Mouse (Mus musculus) CH12.LX (cell line): Measurements from ENCODE around the gene Casp9. TPM values are rescaled to one million over a fixed set of nuclear protein-coding genes. Genes with fewer than 3 reads are reported as not detected.

Source experiments
- DNase-seq: peaks from one replicate; pipeline ENCODE4 v3.0.0-alpha.2; 2013; ENCODE audit errors: extremely low read depth
- H3K27ac ChIP-seq: 2 replicates; pipeline ENCODE4 v1.5.1; 2012; ENCODE audit warnings: low read depth, mild to moderate bottlenecking, control low read depth, moderate library complexity; ENCODE audit not compliant: insufficient read depth
- H3K27me3 ChIP-seq: replicated peaks from 2 replicates; pipeline ENCODE3; 2012; ENCODE audit warnings: inconsistent platforms
- H3K36me3 ChIP-seq, 2 experiments: replicated peaks in 1 of 2; 2 replicates each; pipeline versions ENCODE3 to v1.6.1; 2012; ENCODE audit warnings: inconsistent platforms in 1 of 2, low read length in 1 of 2, mild to moderate bottlenecking in 1 of 2, mixed read lengths in 1 of 2, moderate library complexity in 1 of 2; ENCODE audit not compliant: control insufficient read depth in 1 of 2, insufficient read depth in 1 of 2
- H3K4me1 ChIP-seq, 2 experiments: 2 replicates each; pipeline ENCODE4 v1.6.1; 2012; ENCODE audit warnings: inconsistent platforms in 1 of 2, moderate library complexity in 1 of 2; ENCODE audit not compliant: insufficient read depth in 2 of 2, control insufficient read depth in 1 of 2
- H3K4me2 ChIP-seq: 2 replicates; pipeline ENCODE4 v1.6.1; 2012; ENCODE audit warnings: low read depth, mild to moderate bottlenecking, control low read depth; ENCODE audit not compliant: poor library complexity, insufficient read depth, severe bottlenecking
- H3K4me3 ChIP-seq, 3 experiments: fragments of 150-350 bp in 1 of 3; sonication (generic) in 1 of 3; replicated peaks in 1 of 3; 2 replicates each; pipeline versions ENCODE3 to v1.5.1; 2011 to 2012; ENCODE audit warnings: low read depth in 2 of 3, low read length in 2 of 3, mild to moderate bottlenecking in 2 of 3, moderate library complexity in 2 of 3, control low read depth in 1 of 3, improper control_type of control experiment in 1 of 3, inconsistent platforms in 1 of 3, mixed read lengths in 1 of 3; ENCODE audit not compliant: poor library complexity in 1 of 3
- H3K79me2 ChIP-seq: replicated peaks from 2 replicates; pipeline ENCODE4 v1.6.1; 2012; ENCODE audit warnings: mild to moderate bottlenecking, moderate library complexity; ENCODE audit not compliant: control insufficient read depth, poor library complexity, insufficient read depth, severe bottlenecking; ENCODE audit errors: extremely low read depth
- H3K9ac ChIP-seq: 2 replicates; pipeline ENCODE4 v1.6.1; 2012; ENCODE audit warnings: low read depth, mild to moderate bottlenecking, control low read depth, moderate library complexity; ENCODE audit not compliant: insufficient read depth
- H3K9me3 ChIP-seq: replicated peaks from 2 replicates; pipeline ENCODE3; 2012; ENCODE audit warnings: low read length, inconsistent platforms, mixed read lengths
- BHLHE40 ChIP-seq: IDR thresholded peaks from 2 replicates; pipeline ENCODE4 v1.6.1; 2011; ENCODE audit warnings: mild to moderate bottlenecking, low read depth, low read length, improper control_type of control experiment
- CHD1 ChIP-seq: IDR thresholded peaks from 2 replicates; pipeline ENCODE4 v1.6.1; 2012; ENCODE audit warnings: low read depth, low read length, improper control_type of control experiment, inconsistent platforms
- CHD2 ChIP-seq: IDR thresholded peaks from 2 replicates; pipeline ENCODE4 v1.6.1; 2011; ENCODE audit warnings: low read length, improper control_type of control experiment
- CTCF ChIP-seq, 2 experiments: IDR thresholded peaks in 1 of 2; conservative IDR thresholded peaks in 1 of 2; 2 replicates each; pipeline ENCODE4 v1.5.1; 2011 to 2012; ENCODE audit warnings: low read depth in 2 of 2, low read length in 2 of 2, improper control_type of control experiment in 1 of 2, inconsistent platforms in 1 of 2, mild to moderate bottlenecking in 1 of 2, moderate library complexity in 1 of 2
- E2F4 ChIP-seq: IDR thresholded peaks from 2 replicates; pipeline ENCODE4 v1.6.1; 2011; ENCODE audit warnings: low read depth, low read length, improper control_type of control experiment; ENCODE audit not compliant: insufficient replicate concordance
- EP300 ChIP-seq: IDR thresholded peaks from 2 replicates; pipeline ENCODE4 v1.6.1; 2011; ENCODE audit warnings: low read length, improper control_type of control experiment
- ETS1 ChIP-seq: conservative IDR thresholded peaks from 2 replicates; pipeline ENCODE4 v1.6.1; 2012; ENCODE audit warnings: low read depth, mild to moderate bottlenecking, inconsistent platforms, low read length, improper control_type of control experiment, moderate library complexity
- HCFC1 ChIP-seq: IDR thresholded peaks from 2 replicates; pipeline ENCODE4 v1.6.1; 2012; ENCODE audit warnings: low read depth, mild to moderate bottlenecking, inconsistent platforms, low read length, improper control_type of control experiment
- IRF4 ChIP-seq: IDR thresholded peaks from 2 replicates; pipeline ENCODE4 v1.6.1; 2014; ENCODE audit warnings: low read depth, mild to moderate bottlenecking, inconsistent platforms, low read length, improper control_type of control experiment
- JUND ChIP-seq: conservative IDR thresholded peaks from 2 replicates; pipeline ENCODE4 v1.6.1; 2011; ENCODE audit warnings: low read depth, low read length, improper control_type of control experiment
- KAT2A ChIP-seq: IDR thresholded peaks from 2 replicates; pipeline ENCODE4 v1.6.1; 2012; ENCODE audit warnings: low read length, improper control_type of control experiment, inconsistent platforms; ENCODE audit not compliant: insufficient replicate concordance
- MAZ ChIP-seq: IDR thresholded peaks from 2 replicates; pipeline ENCODE4 v1.6.1; 2012; ENCODE audit warnings: low read depth, mild to moderate bottlenecking, inconsistent platforms, low read length, improper control_type of control experiment, moderate library complexity
- MEF2A ChIP-seq: IDR thresholded peaks from 2 replicates; pipeline ENCODE4 v1.6.1; 2014; ENCODE audit warnings: low read depth, mild to moderate bottlenecking, inconsistent platforms, low read length, improper control_type of control experiment, borderline replicate concordance
- NRF1 ChIP-seq: IDR thresholded peaks from 2 replicates; pipeline ENCODE4 v1.6.1; 2014; ENCODE audit warnings: low read depth, mild to moderate bottlenecking, inconsistent platforms, low read length, improper control_type of control experiment, moderate library complexity
- PAX5 ChIP-seq: IDR thresholded peaks from 2 replicates; pipeline ENCODE4 v1.6.1; 2012; ENCODE audit warnings: low read length, inconsistent platforms, mixed read lengths
- POLR2AphosphoS2 ChIP-seq: IDR thresholded peaks from 2 replicates; pipeline ENCODE4 v1.6.1; 2011; ENCODE audit warnings: low read depth, low read length, improper control_type of control experiment
- RAD21 ChIP-seq: IDR thresholded peaks from 2 replicates; pipeline ENCODE4 v1.6.1; 2011; ENCODE audit warnings: low read depth, mild to moderate bottlenecking, low read length, improper control_type of control experiment, moderate library complexity
- SMC3 ChIP-seq: IDR thresholded peaks from 2 replicates; pipeline ENCODE4 v1.6.1; 2011; ENCODE audit warnings: low read depth, low read length, improper control_type of control experiment
- TBP ChIP-seq: conservative IDR thresholded peaks from 2 replicates; pipeline ENCODE4 v1.6.1; 2011; ENCODE audit warnings: low read depth, low read length, improper control_type of control experiment
- TCF12 ChIP-seq: IDR thresholded peaks from 2 replicates; pipeline ENCODE4 v1.6.1; 2014; ENCODE audit warnings: low read depth, mild to moderate bottlenecking, inconsistent platforms, low read length, improper control_type of control experiment
- UBTF ChIP-seq: IDR thresholded peaks from 2 replicates; pipeline ENCODE4 v1.6.1; 2012; ENCODE audit warnings: low read depth, mild to moderate bottlenecking, inconsistent platforms, low read length, improper control_type of control experiment, moderate library complexity
- USF1 ChIP-seq: IDR thresholded peaks from 2 replicates; pipeline ENCODE4 v1.6.1; 2014; ENCODE audit warnings: low read depth, mild to moderate bottlenecking, inconsistent platforms, low read length, improper control_type of control experiment
- USF2 ChIP-seq: conservative IDR thresholded peaks from 2 replicates; pipeline ENCODE4 v1.6.1; 2011; ENCODE audit warnings: low read depth, low read length, improper control_type of control experiment
- ZC3H11A ChIP-seq: IDR thresholded peaks from 2 replicates; pipeline ENCODE4 v1.6.1; 2012; ENCODE audit warnings: low read depth, mild to moderate bottlenecking, inconsistent platforms, low read length, improper control_type of control experiment
- dilution Hi-C: fragments of 300-500 bp; cut with MboI; formaldehyde crosslinking; loops from 2 replicates; pipeline ENCODE4 v1.14.3; 2020; ENCODE audit warnings: low sequenced_read_pairs; ENCODE audit not compliant: extremely low pct_unique_long_range_greater_than_20kb, extremely low pct_ligation_motif_present
- in situ Hi-C: fragments of 300-500 bp; cut with MboI; formaldehyde crosslinking; loops from 3 replicates; pipeline ENCODE4 v1.14.3; 2019; ENCODE audit warnings: low sequenced_read_pairs, low pct_ligation_motif_present, low pct_unique_long_range_greater_than_20kb, mixed read lengths
- polyA plus RNA-seq: library from polyadenylated mRNA; unstranded; fragments of >175 nt; gene quantifications from 2 replicates; pipeline ENCODE4 v1.2.1, GENCODE M21; 2012; ENCODE audit warnings: low read depth; ENCODE audit not compliant: insufficient read length
- total RNA-seq, 2 experiments: library from RNA; depleted of rRNA; stranded (reverse); fragments of 300-350 nt in 1 of 2; fragments of >200 nt in 1 of 2; gene quantifications; 2 replicates each; pipeline ENCODE4 v1.2.3; 2012 to 2014

Casp9 gene
- total and polyA plus RNA-seq, 3 experiments, result 5.2 to 15.3 (median 14.5) TPM

- H3K36me3 ChIP-seq, result no peaks in the 10 kb centered on the region
- H3K79me2 ChIP-seq, result no peaks in the 10 kb centered on the region
- in situ Hi-C loops (loop anchor here (10.0 kb wide), 1 partner anchor 437 kb away; the partner anchor contains the start of gene Clcnka), dilution Hi-C loops (no loop called here)
- H3K27ac ChIP-seq, result no peak overlapping the region
- no peaks in the 10 kb centered on the region for H3K9me3 ChIP-seq
- no peaks in the 10 kb centered on the region for H3K27me3 ChIP-seq
- no peak for DNase-seq
- TF ChIP-seq ZC3H11A (no peak), CTCF (conservative IDR thresholded peaks at IDR 0.05 in 1 of 2, IDR thresholded peaks at IDR 0.05 in 1 of 2; ENCODE audit: low read depth in 2 of 2, low read length in 2 of 2) (no peak), UBTF (no peak), POLR2AphosphoS2 (no peak), KAT2A (no peak), CHD2 (no peak), CHD1 (no peak), MAZ (no peak), IRF4 (no peak), E2F4 (no peak)
- H3K4me3 ChIP-seq, result no peak overlapping the region
- H3K4me1 ChIP-seq, result peaks cover 0 to 19% of the 10 kb centered on the region in 2 experiments; a peak in 2 of 4 replicates
- H3K9ac ChIP-seq, result no peak overlapping the region
- no peak overlapping the region for H3K4me2 ChIP-seq
Measured at GRCm38 (mm10) chr4:141831361-141831760, 37.9 kb downstream of the Casp9 start.

- TF ChIP-seq EP300 (no peak), RAD21 (no peak), TBP (no peak), KAT2A (no peak), E2F4 (no peak), NRF1 (no peak), JUND (no peak), CHD2 (no peak), HCFC1 (no peak), TCF12 (no peak), UBTF (no peak), PAX5 (no peak), BHLHE40 (no peak), SMC3 (no peak), IRF4 (no peak), USF1 (no peak), MEF2A (no peak), CTCF (conservative IDR thresholded peaks at IDR 0.05 in 1 of 2, IDR thresholded peaks at IDR 0.05 in 1 of 2; ENCODE audit: low read depth in 2 of 2, low read length in 2 of 2) (no peak), USF2 (no peak), ETS1 (no peak)
- in situ Hi-C loops (loop anchor here (10.0 kb wide), 1 partner anchor 439 kb away; the partner anchor contains the start of gene Clcnka), dilution Hi-C loops (no loop called here)
- Histone ChIP-seq H3K79me2 (no peaks in the 10 kb centered on the region), H3K27me3 (no peaks in the 10 kb centered on the region), H3K4me1 (peaks cover 0 to 11% of the 10 kb centered on the region in 2 experiments; a peak in 2 of 4 replicates), H3K9me3 (no peaks in the 10 kb centered on the region), H3K36me3 (no peaks in the 10 kb centered on the region), H3K4me2 (no peak overlapping the region), H3K4me3 (no peak overlapping the region), H3K27ac (no peak overlapping the region), H3K9ac (no peak overlapping the region)
- DNase-seq, result no peak
Measured at GRCm38 (mm10) chr4:141833911-141834310, 40.5 kb downstream of the Casp9 start.
